Mouse (Mus musculus) liver, postnatal 0 days (tissue): ENCODE data around the gene 6430571L13Rik.

Experiments used
- CTCF ChIP-seq: sonication (generic); IDR thresholded peaks from 2 replicates; pipeline ENCODE4 v1.5.1; 2016; ENCODE audit warnings: antibody characterized with exemption, low read depth
- EP300 ChIP-seq: IDR thresholded peaks from 2 replicates; pipeline ENCODE4 v1.6.1; 2016; ENCODE audit warnings: antibody characterized with exemption, low read depth, mild to moderate bottlenecking

- TF ChIP-seq EP300 (no peak), CTCF (no peak)
Observed at GRCm38 (mm10) chr9:107298059-107298780, 42.2 kb upstream of the 6430571L13Rik start.
